In the genomic region with DNA sequence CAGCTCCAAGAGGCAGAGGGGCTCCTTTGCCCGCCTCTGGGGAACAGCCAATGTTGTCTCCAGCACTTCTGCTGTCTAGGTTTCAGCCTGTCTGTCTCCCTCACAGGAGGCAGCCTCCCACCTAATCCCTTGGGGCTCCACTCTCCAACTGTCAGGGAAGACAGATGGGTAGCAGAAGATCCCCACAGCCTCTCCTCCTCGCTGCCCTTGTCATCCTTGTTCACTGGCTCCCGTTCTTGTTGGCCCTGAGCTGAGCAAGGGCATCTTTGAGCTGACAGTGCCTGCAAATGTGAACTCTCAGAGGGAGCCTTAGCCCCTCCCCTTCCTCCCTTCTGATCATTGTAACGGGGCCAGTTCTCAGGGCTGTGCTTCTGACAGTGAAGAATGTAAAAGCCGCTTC, we compare ENCODE assay signal across 9 mouse cellular contexts. TPM values are rescaled to one million over a fixed set of nuclear protein-coding genes. Genes with fewer than 3 reads are reported as not detected.
DNase-seq lines count a peak whose midpoint lies in the region; ATAC-seq and TF ChIP-seq lines count a peak whose summit lies in the region.
"Had no signal": no experiment of that assay in that cellular context is flagged by ENCODE, and none has a peak within 500 bp of the region (broad histone marks: within the 10 kb centered on the region; RNA-seq: fewer than 3 reads in every experiment).

No protein-coding gene starts in this region.

- H3K4me1 ChIP-seq in hindbrain, embryonic 12.5 days, result peaks cover 16% of the 10 kb centered on the region
- H3K4me1 ChIP-seq in liver, embryonic 13.5 days (replicated peaks), result peaks cover 10% of the 10 kb centered on the region
- H3K4me1 ChIP-seq in thymus, adult 2 months (replicated peaks; ENCODE audit: control insufficient read depth, insufficient read depth, low read length), result peaks cover 9% of the 10 kb centered on the region

- H3K27ac ChIP-seq in hindbrain, embryonic 12.5 days, result peak overlapping the region; percentile 60
- H3K27ac ChIP-seq in liver, embryonic 13.5 days, result no peak overlapping the region
- H3K27ac ChIP-seq in thymus, adult 2 months (ENCODE audit: control insufficient read depth, insufficient read depth, low read length), result no peak overlapping the region

- H3K36me3 ChIP-seq in hindbrain, embryonic 12.5 days, result peaks cover 10% of the 10 kb centered on the region; the same call in 1 of the 2 replicates
- H3K36me3 ChIP-seq in liver, embryonic 13.5 days, result no peaks in the 10 kb centered on the region
- no peaks in the 10 kb centered on the region for H3K36me3 ChIP-seq in thymus, adult 2 months (ENCODE audit: control insufficient read depth, insufficient read depth, low read length)

- H3K9ac ChIP-seq in hindbrain, embryonic 12.5 days, result no peak overlapping the region
- no peak overlapping the region for H3K9ac ChIP-seq in liver, embryonic 13.5 days

- no peak for DNase-seq in frontal cortex, postnatal 10 days (ENCODE audit: low spot score in 2 of 2)
- DNase-seq in right cerebral cortex, adult 18-20 months, result peak; percentile 52
- DNase-seq in right cerebral cortex, postnatal 4 days, result no peak
- DNase-seq in liver, embryonic 13.5 days, result no peak
- peak; percentile 43 for DNase-seq in thymus, adult 2 months
- DNase-seq in cerebellum, adult 11 months, result no peak

- WGBS in hindbrain, embryonic 12.5 days, result 12% methylated on average over 5 of the region's 5 CpGs
- 7% methylated on average over 5 of the region's 5 CpGs for WGBS in liver, embryonic 13.5 days (ENCODE audit: insufficient replicate concordance)
- 17% methylated on average over 5 of the region's 5 CpGs for WGBS in thymus, adult 2 months

- H3K9me3 ChIP-seq in hindbrain, embryonic 12.5 days (replicated peaks), result no peaks in the 10 kb centered on the region
- H3K9me3 ChIP-seq in liver, embryonic 13.5 days (replicated peaks), result no peaks in the 10 kb centered on the region

- peak; percentile 71 for ATAC-seq in frontal cortex, adult (ENCODE audit: low TSS enrichment)
- 0 out of 2 replicates have a peak, but pooled peaks have one; percentile 20 for ATAC-seq in hindbrain, embryonic 12.5 days (ENCODE audit: low FRiP score)
- no peak for ATAC-seq in liver, embryonic 13.5 days (ENCODE audit: low read depth)

- H3K27me3 ChIP-seq in hindbrain, embryonic 12.5 days, result no peaks in the 10 kb centered on the region
- no peaks in the 10 kb centered on the region for H3K27me3 ChIP-seq in liver, embryonic 13.5 days
- H3K27me3 ChIP-seq in thymus, adult 2 months (ENCODE audit: control insufficient read depth, insufficient read depth, low read length), result no peaks in the 10 kb centered on the region
- H3K27me3 ChIP-seq: CH12.LX had no signal

- no peak overlapping the region for H3K4me3 ChIP-seq in hindbrain, embryonic 12.5 days
- H3K4me3 ChIP-seq in liver, embryonic 13.5 days (replicated peaks), result no peak overlapping the region
- peak overlapping the region; percentile 34 for H3K4me3 ChIP-seq in thymus, adult 2 months (ENCODE audit: control insufficient read depth, insufficient read depth, low read length)

- peak overlapping the region; percentile 15; the same call in 1 of the 2 replicates for H3K4me2 ChIP-seq in hindbrain, embryonic 12.5 days (replicated peaks)
- H3K4me2 ChIP-seq in liver, embryonic 13.5 days, result peak overlapping the region; percentile 11; the same call in 1 of the 2 replicates

- no peak for TF ChIP-seq POLR2A in thymus, adult 2 months (IDR thresholded peaks at IDR 0.05; ENCODE audit: control insufficient read depth, extremely low read depth, insufficient read depth, low read length, poor library complexity)

- TF ChIP-seq CTCF in thymus, adult 2 months (IDR thresholded peaks at IDR 0.05; ENCODE audit: borderline replicate concordance, control insufficient read depth, extremely low read depth, insufficient read depth, low read length, poor library complexity), result no peak

RNA-seq across cellular contexts. Expression of gene Ric8b, which starts 13.7 kb away (rescaled TPM):
- 42.4 and 44.9 TPM in 2 replicates for polyA plus RNA-seq in hindbrain, embryonic 12.5 days (2016; fragmentation: Nextera tagmentation; extraction: Ambion mirVana)
- 3.9 and 4.4 TPM in 2 replicates for polyA plus RNA-seq in liver, embryonic 13.5 days (2015; fragmentation: Nextera tagmentation; extraction: Ambion mirVana)
- 15.0 and 17.6 TPM in 2 replicates for polyA plus RNA-seq in thymus, adult 2 months (2012; rRNA removed)

Comparison
In these comparisons a context has a peak if more than half of its experiments do, and no peak if none do; other contexts are left out.
1. DNase-seq: peak in right cerebral cortex, adult 18-20 months (single experiment) and thymus, adult 2 months (single experiment); none in frontal cortex, postnatal 10 days (0 of 2), right cerebral cortex, postnatal 4 days (single experiment), liver, embryonic 13.5 days (single experiment) and cerebellum, adult 11 months (single experiment).